In the genomic region with DNA sequence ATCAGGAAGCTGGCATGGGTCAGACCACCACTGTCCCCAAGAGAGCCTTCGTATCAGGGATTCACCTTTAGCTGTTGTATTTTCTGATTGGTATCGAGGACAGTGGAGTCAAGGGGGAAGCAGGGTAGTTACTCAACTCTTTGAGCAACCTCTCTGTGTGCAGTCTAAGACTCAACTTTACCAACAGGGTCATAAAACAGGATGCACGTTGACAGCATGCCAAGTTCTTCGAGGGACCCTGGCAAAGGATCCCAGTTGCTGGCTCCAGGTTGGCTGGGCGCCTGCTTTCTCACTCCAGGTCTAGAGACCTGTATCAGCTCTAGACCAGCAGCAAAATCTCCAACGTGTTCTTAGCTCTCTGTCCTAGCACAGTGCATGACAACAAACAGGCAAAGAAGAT, we compare ENCODE assay signal across 12 mouse cellular contexts.
DNase-seq lines count a peak whose midpoint lies in the region; ATAC-seq and TF ChIP-seq lines count a peak whose summit lies in the region.
"Had no signal": no experiment of that assay in that cellular context is flagged by ENCODE, and none has a peak within 500 bp of the region (broad histone marks: within the 10 kb centered on the region; RNA-seq: fewer than 3 reads in every experiment).

No protein-coding gene starts in this region.

- no peak for TF ChIP-seq POLR2A in liver, adult 2 months (IDR thresholded peaks at IDR 0.05; ENCODE audit: extremely low read depth, insufficient read depth, low read length)

- no peaks in the 10 kb centered on the region for H3K79me2 ChIP-seq in liver, adult 2 months (ENCODE audit: control insufficient read depth, insufficient read depth, low read length)

- no peak overlapping the region for H3K4me3 ChIP-seq in liver, adult 2 months (ENCODE audit: insufficient read depth, low read depth, low read length)
- H3K4me3 ChIP-seq: forebrain, embryonic 13.5 days had no signal

- 28% methylated on average over 6 of the region's 6 CpGs for WGBS in liver, adult 2 months

- no peak overlapping the region for H3K27ac ChIP-seq in liver, adult 2 months (replicated peaks; ENCODE audit: insufficient read depth, low read depth, low read length)
- H3K27ac ChIP-seq: forebrain, embryonic 13.5 days had no signal

- H3K27me3 ChIP-seq in liver, adult 2 months (ENCODE audit: control insufficient read depth, insufficient read depth, low read length), result no peaks in the 10 kb centered on the region; the same call in 1 of the 2 replicates
- H3K27me3 ChIP-seq: forebrain, embryonic 13.5 days had no signal

- no peak for ATAC-seq in cerebellum, adult (ENCODE audit: insufficient number of reproducible peaks, low FRiP score, low TSS enrichment)
- ATAC-seq: forebrain, embryonic 13.5 days had no signal

- no peak overlapping the region for H3K9ac ChIP-seq in liver, adult 2 months (ENCODE audit: low read depth, low read length)
- H3K9ac ChIP-seq: forebrain, embryonic 13.5 days had no signal

- peaks cover 5% of the 10 kb centered on the region; the same call in 1 of the 2 replicates for H3K4me1 ChIP-seq in liver, adult 2 months (ENCODE audit: control insufficient read depth, insufficient read depth, low read length)
- H3K4me1 ChIP-seq: forebrain, embryonic 13.5 days had no signal

- TF ChIP-seq CTCF in liver, adult 2 months (IDR thresholded peaks at IDR 0.05; ENCODE audit: low read depth, low read length), result no peak

- DNase-seq in cerebellum, postnatal 14 days, result peak; percentile 81 to 83
- DNase-seq in liver, adult 2 months (ENCODE audit: extremely low read depth, low read depth, low spot score), result peak; percentile 32
- DNase-seq in liver (no peak), 3134 (ENCODE audit: extremely low read depth, insufficient read length, low spot score) (peak; percentile 40)
- DNase-seq in gonadal fat pad, adult 2 months (ENCODE audit: low read depth), result peak; percentile 59
- no peak for DNase-seq in ovary, postnatal 14 days (ENCODE audit: low spot score)
- DNase-seq in neural tube, embryonic 10.5 days (ENCODE audit: extremely low spot score, low spot score), result no peak
- DNase-seq: cerebellum, adult 11-12 months; gastrocnemius, postnatal 10 days; thymus, adult 2 months had no signal

- no peaks in the 10 kb centered on the region for H3K36me3 ChIP-seq in liver, adult 2 months (ENCODE audit: control insufficient read depth, insufficient read depth, low read length)

Comparison
In these comparisons a context has a peak if more than half of its experiments do, and no peak if none do; other contexts are left out.
1. DNase-seq: peak in cerebellum, postnatal 14 days (2 of 2), liver, adult 2 months (single experiment), 3134 (single experiment) and gonadal fat pad, adult 2 months (single experiment); none in liver (single experiment), ovary, postnatal 14 days (single experiment) and neural tube, embryonic 10.5 days (single experiment).